Mouse (Mus musculus): ENCODE data around the gene Ptprm. TPM values are rescaled to one million over a fixed set of nuclear protein-coding genes. Genes with fewer than 3 reads are reported as not detected.

The Ptprm gene
- polyA plus RNA-seq (2012; fragmentation: generic; extraction: Trizol) = 1 to 10 TPM in 1 of 2 experiments, under 1 TPM in 1; 0.60 to 6.9 TPM

GRCm38 (mm10) chr17:67354451-67355011 lies at the start of gene Ptprm:
Ptprm (minus strand) TSS chr17:67354457.

